Mouse (Mus musculus): Measurements from ENCODE around the gene Arhgap32.

DNA sequence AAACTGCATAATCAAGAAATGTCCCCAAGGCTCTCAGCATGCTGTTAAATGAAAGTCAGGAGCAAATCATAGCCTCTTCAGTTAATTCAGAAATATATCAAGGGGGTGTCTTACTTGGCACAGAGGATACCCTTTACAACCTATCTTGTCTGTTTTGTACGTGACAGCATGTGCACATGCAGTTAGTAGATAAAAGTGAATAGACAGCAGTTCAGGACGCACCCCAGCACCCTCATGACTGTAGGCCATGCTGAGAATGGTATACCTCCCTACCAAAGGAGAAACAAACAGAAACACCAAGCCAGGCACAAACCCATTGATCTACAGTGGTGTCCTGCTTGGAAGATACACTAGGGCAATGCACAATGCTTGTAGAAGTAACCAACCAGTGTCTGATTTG lies 14.4 kb upstream of the Arhgap32 start:
- no peak for TF ChIP-seq POLR2A (IDR thresholded peaks at IDR 0.05; ENCODE audit: insufficient read depth, low read length)
- no peak for TF ChIP-seq CTCF (IDR thresholded peaks at IDR 0.05; ENCODE audit: low read depth, low read length)

Measured in ES-Bruce4 (cell line).